Mouse (Mus musculus): ENCODE results near the gene Usf1. TPM values are rescaled to one million over a fixed set of nuclear protein-coding genes. Genes with fewer than 3 reads are reported as not detected.
A peak's percentile ranks its signal among the peaks of the same experiment; 100 is the strongest.

Gene Usf1
- total and polyA plus RNA-seq, 2 experiments from 2014 or later = 141 to 148 TPM

- DNase-seq (ENCODE audit: low spot score) = no peak
- H3K27me3 ChIP-seq (ENCODE audit: insufficient read depth, low read length) = no peaks in the 10 kb centered on the region
- 0 out of 2 replicates have a peak, but pooled peaks cover 5% of the 10 kb centered on the region for H3K4me1 ChIP-seq (ENCODE audit: insufficient read depth, low read length)
- H3K9ac ChIP-seq (replicated peaks; ENCODE audit: low read length) = no peak overlapping the region
- ATAC-seq = no peak
- H3K4me2 ChIP-seq (ENCODE audit: low read depth, low read length) = peak overlapping the region; percentile 55; the same call in 1 of the 2 replicates
- no peaks in the 10 kb centered on the region for H3K36me3 ChIP-seq (ENCODE audit: insufficient read depth, low read length)
- no peak for TF ChIP-seq CTCF (IDR thresholded peaks at IDR 0.05; ENCODE audit: low read depth)
- H3K4me3 ChIP-seq (ENCODE audit: low read length) = peak overlapping the region; percentile 42; the same call in 1 of the 2 replicates
- H3K27ac ChIP-seq = no peak overlapping the region
- no peaks in the 10 kb centered on the region for H3K9me3 ChIP-seq (ENCODE audit: low read length)
- WGBS = 62% methylated on average over 8 of the region's 8 CpGs
Observed at GRCm38 (mm10) chr1:171439072-171439471, 28.0 kb downstream of the Usf1 start.

DNA sequence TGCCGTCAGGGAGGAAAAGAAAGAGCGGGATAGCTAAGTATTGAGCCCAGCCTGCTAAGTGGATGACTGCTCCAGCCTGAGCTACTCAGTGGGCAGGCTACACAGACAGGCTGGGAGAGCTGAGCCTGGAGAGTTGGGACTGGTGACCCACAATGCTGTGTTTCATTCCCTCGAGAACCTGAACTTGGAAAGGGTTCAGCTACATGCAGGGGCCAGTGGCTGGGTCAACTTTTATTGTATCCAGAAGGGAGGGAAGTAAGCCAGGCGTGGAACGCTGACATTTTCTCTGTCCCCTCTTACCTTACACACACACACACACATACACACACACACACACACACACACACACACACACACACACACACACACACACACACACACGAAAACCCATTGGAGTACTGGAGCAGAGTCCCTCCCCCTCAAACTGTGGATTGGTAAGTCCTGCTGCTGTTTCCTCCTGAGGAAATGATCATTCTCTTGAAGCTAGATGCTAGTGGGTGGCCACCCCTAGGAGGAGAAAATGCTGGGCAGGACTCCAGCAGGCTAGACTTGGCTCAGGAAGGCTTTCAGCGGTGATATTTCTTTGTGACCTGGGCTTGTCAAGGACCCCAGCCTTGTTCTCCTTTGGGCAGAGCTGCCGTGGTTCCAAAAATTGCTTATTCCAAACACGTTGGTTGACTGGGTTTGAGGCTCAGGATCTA lies 29.1 kb downstream of the Usf1 start:
- ATAC-seq = peak; percentile 19; the same call in 1 of the 2 replicates
- H3K9me3 ChIP-seq (ENCODE audit: low read length) = no peaks in the 10 kb centered on the region
- peak overlapping the region; percentile 20; the same call in 1 of the 2 replicates for H3K27ac ChIP-seq
- no peaks in the 10 kb centered on the region for H3K27me3 ChIP-seq (ENCODE audit: insufficient read depth, low read length)
- H3K4me1 ChIP-seq (ENCODE audit: insufficient read depth, low read length) = 0 out of 2 replicates have a peak, but pooled peaks cover 5% of the 10 kb centered on the region
- TF ChIP-seq CTCF (IDR thresholded peaks at IDR 0.05; ENCODE audit: low read depth) = no peak
- 0 out of 2 replicates have a peak overlapping the region, but pooled peaks have one; percentile 55 for H3K4me2 ChIP-seq (ENCODE audit: low read depth, low read length)
- no peaks in the 10 kb centered on the region for H3K36me3 ChIP-seq (ENCODE audit: insufficient read depth, low read length)
- DNase-seq (ENCODE audit: low spot score) = peak; percentile 48
- H3K4me3 ChIP-seq (ENCODE audit: low read length) = no peak overlapping the region
- H3K9ac ChIP-seq (replicated peaks; ENCODE audit: low read length) = no peak overlapping the region
- 33% methylated on average over 9 of the region's 9 CpGs for WGBS

DNA sequence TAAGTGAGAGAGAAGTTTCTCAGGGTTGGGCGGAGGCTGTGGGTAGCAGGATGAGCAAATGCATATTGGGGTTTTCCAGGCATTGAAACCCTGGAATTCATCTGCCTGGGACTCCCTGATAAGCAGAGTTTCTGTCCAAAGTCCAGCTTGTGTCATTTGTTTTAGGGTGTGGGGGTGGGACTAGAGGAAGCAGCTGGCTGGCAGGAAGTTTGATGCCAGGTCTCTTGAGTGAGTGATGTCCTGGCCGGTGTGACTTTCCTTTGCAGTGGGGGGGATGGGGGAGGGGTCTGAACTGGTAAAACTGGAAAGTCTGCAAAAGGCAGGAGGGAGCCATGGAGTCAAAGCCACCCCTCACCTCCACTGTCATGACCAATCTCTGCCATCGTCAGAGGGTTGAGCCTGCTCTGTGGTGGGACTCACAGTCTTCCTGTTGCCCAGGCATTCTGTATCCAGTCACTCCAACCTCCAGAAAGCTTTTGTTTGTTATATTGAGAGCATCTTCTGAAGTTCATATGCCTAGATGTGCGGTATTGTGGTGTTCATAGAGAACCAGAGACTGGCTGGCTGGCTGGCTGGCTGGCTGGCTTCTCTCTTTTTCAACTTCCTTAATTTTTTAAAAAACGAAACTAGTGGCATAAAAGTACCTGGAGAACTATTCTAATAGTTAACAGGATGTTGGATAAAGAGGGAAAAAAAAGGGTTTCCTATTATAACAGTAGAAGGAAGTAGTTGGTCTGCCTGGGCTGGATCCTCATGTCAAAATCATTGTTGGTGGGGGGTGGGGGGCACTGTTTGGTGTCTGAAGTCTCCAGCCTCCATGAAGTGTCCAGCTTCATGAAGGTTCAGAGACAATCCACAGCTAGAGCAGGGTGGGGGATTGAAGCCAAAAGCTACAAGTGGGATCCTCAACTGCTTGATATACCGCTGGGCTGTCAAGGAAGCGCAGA lies 30.6 kb downstream of the Usf1 start:
- H3K9ac ChIP-seq (replicated peaks; ENCODE audit: low read length) = no peak overlapping the region
- 0 out of 2 replicates have a peak, but pooled peaks cover 5% of the 10 kb centered on the region for H3K4me1 ChIP-seq (ENCODE audit: insufficient read depth, low read length)
- no peaks in the 10 kb centered on the region for H3K36me3 ChIP-seq (ENCODE audit: insufficient read depth, low read length)
- H3K9me3 ChIP-seq (ENCODE audit: low read length) = no peaks in the 10 kb centered on the region
- DNase-seq (ENCODE audit: low spot score) = no peak
- no peak overlapping the region for H3K27ac ChIP-seq
- H3K27me3 ChIP-seq (ENCODE audit: insufficient read depth, low read length) = no peaks in the 10 kb centered on the region
- TF ChIP-seq CTCF (IDR thresholded peaks at IDR 0.05; ENCODE audit: low read depth) = no peak
- H3K4me3 ChIP-seq (ENCODE audit: low read length) = no peak overlapping the region
- ATAC-seq = no peak
- 55% methylated on average over 7 of the region's 7 CpGs for WGBS
- no peak overlapping the region for H3K4me2 ChIP-seq (ENCODE audit: low read depth, low read length)

DNA sequence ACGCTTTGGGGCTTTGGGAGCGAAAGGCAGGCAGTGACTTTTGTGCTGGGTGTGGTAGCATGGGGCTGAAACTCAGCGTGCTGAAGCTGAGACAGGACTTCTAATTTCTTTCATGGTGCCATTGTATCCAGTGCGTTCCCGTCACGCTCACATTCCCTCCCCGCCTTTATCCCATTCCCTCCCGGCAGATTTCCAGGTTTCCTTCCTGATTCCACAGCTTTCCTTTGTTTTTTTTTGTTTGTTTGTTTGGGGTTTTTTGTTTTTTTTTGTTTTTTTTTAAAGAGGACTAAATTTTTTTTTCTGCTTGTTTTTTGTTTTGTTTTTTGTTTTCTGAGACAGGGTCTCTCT lies 31.3 kb downstream of the Usf1 start:
- H3K4me1 ChIP-seq (ENCODE audit: insufficient read depth, low read length) = 0 out of 2 replicates have a peak, but pooled peaks cover under 1% of the 10 kb centered on the region
- H3K4me3 ChIP-seq (ENCODE audit: low read length) = no peak overlapping the region
- DNase-seq (ENCODE audit: low spot score) = no peak
- H3K9me3 ChIP-seq (ENCODE audit: low read length) = no peaks in the 10 kb centered on the region
- H3K36me3 ChIP-seq (ENCODE audit: insufficient read depth, low read length) = no peaks in the 10 kb centered on the region
- no peaks in the 10 kb centered on the region for H3K27me3 ChIP-seq (ENCODE audit: insufficient read depth, low read length)
- 43% methylated on average over 8 of the region's 8 CpGs for WGBS
- ATAC-seq = no peak
- no peak for TF ChIP-seq CTCF (IDR thresholded peaks at IDR 0.05; ENCODE audit: low read depth)
- no peak overlapping the region for H3K4me2 ChIP-seq (ENCODE audit: low read depth, low read length)
- no peak overlapping the region for H3K27ac ChIP-seq
- no peak overlapping the region for H3K9ac ChIP-seq (replicated peaks; ENCODE audit: low read length)

GRCm38 (mm10) chr1:171445050-171445449 lies 33.9 kb downstream of the Usf1 start:
- Histone ChIP-seq H3K4me2 (ENCODE audit: low read depth, low read length) (no peak overlapping the region), H3K4me1 (ENCODE audit: insufficient read depth, low read length) (no peaks in the 10 kb centered on the region), H3K9ac (replicated peaks; ENCODE audit: low read length) (no peak overlapping the region), H3K9me3 (ENCODE audit: low read length) (no peaks in the 10 kb centered on the region), H3K27ac (no peak overlapping the region), H3K4me3 (ENCODE audit: low read length) (no peak overlapping the region), H3K27me3 (ENCODE audit: insufficient read depth, low read length) (no peaks in the 10 kb centered on the region), H3K36me3 (ENCODE audit: insufficient read depth, low read length) (no peaks in the 10 kb centered on the region)
- TF ChIP-seq CTCF (IDR thresholded peaks at IDR 0.05; ENCODE audit: low read depth) = no peak
- 91% methylated on average over 5 of the region's 5 CpGs for WGBS
- no peak for ATAC-seq
- no peak for DNase-seq (ENCODE audit: low spot score)

DNA sequence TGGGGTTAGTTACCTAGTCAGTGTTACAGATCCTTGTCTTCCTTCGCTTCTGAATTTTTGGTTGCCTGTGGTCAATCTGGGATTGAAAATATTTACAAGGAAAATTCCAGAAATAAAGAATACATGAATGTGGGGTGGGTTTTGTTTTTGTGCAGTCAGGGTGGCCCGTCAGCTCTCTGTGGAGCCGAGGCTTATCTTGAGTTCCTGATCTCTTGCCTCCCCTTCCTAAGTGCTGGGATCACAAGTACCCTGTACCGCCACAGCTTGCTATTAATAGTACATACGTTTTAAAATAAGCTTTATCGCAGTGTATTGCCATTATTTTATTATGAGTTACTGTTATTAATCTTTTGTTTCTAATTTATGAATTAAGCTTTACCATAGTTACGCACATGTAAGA lies 35.7 kb downstream of the Usf1 start:
- no peak for ATAC-seq
- 80% methylated on average over 7 of the region's 7 CpGs for WGBS

More for the DNA sequence above, 35.7 kb downstream of the Usf1 start:
- Histone ChIP-seq H3K4me3 (ENCODE audit: low read length) (no peak overlapping the region), H3K36me3 (ENCODE audit: insufficient read depth, low read length) (no peaks in the 10 kb centered on the region), H3K27ac (no peak overlapping the region), H3K4me2 (ENCODE audit: low read depth, low read length) (no peak overlapping the region), H3K27me3 (ENCODE audit: insufficient read depth, low read length) (no peaks in the 10 kb centered on the region), H3K9me3 (ENCODE audit: low read length) (no peaks in the 10 kb centered on the region), H3K4me1 (ENCODE audit: insufficient read depth, low read length) (no peaks in the 10 kb centered on the region), H3K9ac (replicated peaks; ENCODE audit: low read length) (no peak overlapping the region)
- no peak for TF ChIP-seq CTCF (IDR thresholded peaks at IDR 0.05; ENCODE audit: low read depth)
- DNase-seq (ENCODE audit: low spot score) = no peak
